Mouse (Mus musculus): ENCODE results near the gene Olfr373. TPM values are rescaled to one million over a fixed set of nuclear protein-coding genes. Genes with fewer than 3 reads are reported as not detected.

Olfr373 gene
- polyA plus RNA-seq, 2 experiments = not detected

DNA sequence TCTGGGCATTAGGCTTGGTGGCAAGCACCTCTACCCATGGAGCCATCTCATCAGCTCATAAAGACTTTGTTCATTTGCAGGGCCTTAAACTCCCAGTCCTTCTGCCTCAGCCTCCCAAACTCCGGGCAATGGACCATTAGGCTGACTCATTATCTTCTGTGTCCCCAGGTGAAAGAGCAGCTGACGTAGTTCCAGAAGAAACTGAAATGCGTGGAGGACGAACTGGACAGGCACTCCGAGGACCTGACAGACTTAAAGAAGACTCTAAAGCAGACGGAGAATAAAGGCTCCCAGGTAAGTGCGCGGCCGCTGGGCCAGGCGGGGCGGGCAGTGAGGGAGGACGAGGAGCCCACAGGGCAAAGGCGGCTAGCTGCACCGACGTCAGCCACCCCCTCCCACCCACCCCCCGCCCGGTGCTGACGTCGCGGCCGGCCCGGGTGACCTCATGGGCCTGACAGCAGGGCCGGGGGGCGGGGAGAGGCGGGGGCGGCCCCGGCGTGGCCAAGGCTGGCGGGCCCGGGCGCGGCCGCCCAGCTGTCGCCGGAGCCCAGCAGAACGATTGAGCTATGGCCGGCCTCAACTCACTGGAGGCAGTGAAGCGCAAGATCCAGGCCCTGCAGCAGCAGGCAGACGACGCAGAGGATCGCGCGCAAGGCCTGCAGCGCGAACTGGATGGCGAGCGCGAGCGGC, 51.9 kb downstream of the Olfr373 start, which contains the start of gene Tpm4:
TSS of gene Tpm4 (plus strand) at position 220 of the 690 bp plus-strand sequence.
- Histone ChIP-seq H3K9ac (ENCODE audit: low read depth, low read length, severe bottlenecking) (peak within 1 kb of the TSS; percentile 98), H3K9me3 (ENCODE audit: control insufficient read depth, low read length) (no peaks in the 10 kb centered on the region), H3K36me3 (ENCODE audit: control insufficient read depth, insufficient read depth, low read length) (peaks cover 19% of the 10 kb centered on the region), H3K4me3 (replicated peaks; ENCODE audit: low read length) (peak within 1 kb of the TSS; percentile 91), H3K4me2 (replicated peaks; ENCODE audit: low read depth, low read length, severe bottlenecking) (peak within 1 kb of the TSS; percentile 70), H3K27ac (replicated peaks; ENCODE audit: low read depth, low read length) (peak within 1 kb of the TSS; percentile 99), H3K4me1 (ENCODE audit: control insufficient read depth, insufficient read depth, low read length) (peaks cover 8% of the 10 kb centered on the region), H3K27me3 (ENCODE audit: control insufficient read depth, insufficient read depth, low read length) (no peaks in the 10 kb centered on the region)
- TF ChIP-seq POLR2A (IDR thresholded peaks at IDR 0.05; ENCODE audit: borderline replicate concordance, extremely low read depth, insufficient read depth, insufficient read length) = peak; percentile 79; the same call in 1 of the 2 replicates
- DNase-seq (ENCODE audit: low spot score) = peak; percentile 60
- ATAC-seq (ENCODE audit: low FRiP score, low read depth) = peak; percentile 85
- 1% methylated on average over 21 of the region's 49 CpGs for WGBS

DNA sequence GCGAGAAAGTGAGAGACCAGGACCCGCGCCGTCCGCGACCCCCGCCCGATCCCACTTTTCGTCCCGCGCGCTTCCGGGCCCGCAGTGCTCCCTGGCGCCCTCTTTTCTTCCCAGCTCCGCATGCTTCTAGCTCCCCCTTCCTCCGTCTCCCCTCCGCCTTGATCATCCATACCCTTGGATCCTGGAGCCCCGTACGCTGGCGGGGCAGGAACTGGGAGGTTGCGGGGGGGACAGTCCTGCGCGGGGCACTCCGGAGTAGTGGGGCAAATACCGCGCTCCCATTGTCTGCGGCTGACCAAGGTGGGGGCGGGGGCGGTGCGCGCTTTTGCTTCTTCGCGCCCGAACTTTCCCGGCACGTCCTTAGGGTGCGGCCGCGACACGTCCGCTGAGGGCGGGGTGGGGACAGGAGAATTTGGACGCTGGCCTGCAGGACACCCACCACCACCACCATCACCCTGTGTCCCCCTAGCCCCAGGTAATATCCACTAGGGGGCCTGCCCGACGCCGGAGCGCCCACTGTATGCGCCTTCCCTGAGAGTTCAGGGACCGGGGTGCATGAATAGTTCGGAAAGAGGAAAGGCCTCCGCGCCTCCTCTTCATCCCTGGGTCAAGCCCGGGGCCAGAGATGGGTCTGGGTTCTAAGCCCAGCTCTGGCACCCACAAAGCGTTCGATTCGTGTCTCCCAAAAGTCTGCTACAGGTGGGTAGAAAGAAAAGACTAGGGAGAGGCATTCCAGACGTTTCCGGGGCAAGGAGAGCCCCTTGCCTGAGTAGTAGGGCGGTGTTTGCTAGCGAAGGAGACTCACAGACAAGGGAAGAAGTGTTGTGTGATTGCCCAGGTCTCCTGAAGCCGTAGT, 52.7 kb downstream of the Olfr373 start:
- Histone ChIP-seq H3K9me3 (ENCODE audit: control insufficient read depth, low read length) (no peaks in the 10 kb centered on the region), H3K4me2 (replicated peaks; ENCODE audit: low read depth, low read length, severe bottlenecking) (peak overlapping the region; percentile 70), H3K27me3 (ENCODE audit: control insufficient read depth, insufficient read depth, low read length) (no peaks in the 10 kb centered on the region), H3K27ac (replicated peaks; ENCODE audit: low read depth, low read length) (peak overlapping the region; percentile 99), H3K4me3 (replicated peaks; ENCODE audit: low read length) (peak overlapping the region; percentile 91), H3K4me1 (ENCODE audit: control insufficient read depth, insufficient read depth, low read length) (peaks cover 8% of the 10 kb centered on the region), H3K9ac (ENCODE audit: low read depth, low read length, severe bottlenecking) (peak overlapping the region; percentile 98), H3K36me3 (ENCODE audit: control insufficient read depth, insufficient read depth, low read length) (peaks cover 27% of the 10 kb centered on the region)
- ATAC-seq (ENCODE audit: low FRiP score, low read depth) (peak; percentile 36), DNase-seq (ENCODE audit: low spot score) (peak; percentile 61)
- 1% methylated on average over 48 of the region's 62 CpGs for WGBS
- TF ChIP-seq POLR2A (IDR thresholded peaks at IDR 0.05; ENCODE audit: borderline replicate concordance, extremely low read depth, insufficient read depth, insufficient read length) = no peak

DNA sequence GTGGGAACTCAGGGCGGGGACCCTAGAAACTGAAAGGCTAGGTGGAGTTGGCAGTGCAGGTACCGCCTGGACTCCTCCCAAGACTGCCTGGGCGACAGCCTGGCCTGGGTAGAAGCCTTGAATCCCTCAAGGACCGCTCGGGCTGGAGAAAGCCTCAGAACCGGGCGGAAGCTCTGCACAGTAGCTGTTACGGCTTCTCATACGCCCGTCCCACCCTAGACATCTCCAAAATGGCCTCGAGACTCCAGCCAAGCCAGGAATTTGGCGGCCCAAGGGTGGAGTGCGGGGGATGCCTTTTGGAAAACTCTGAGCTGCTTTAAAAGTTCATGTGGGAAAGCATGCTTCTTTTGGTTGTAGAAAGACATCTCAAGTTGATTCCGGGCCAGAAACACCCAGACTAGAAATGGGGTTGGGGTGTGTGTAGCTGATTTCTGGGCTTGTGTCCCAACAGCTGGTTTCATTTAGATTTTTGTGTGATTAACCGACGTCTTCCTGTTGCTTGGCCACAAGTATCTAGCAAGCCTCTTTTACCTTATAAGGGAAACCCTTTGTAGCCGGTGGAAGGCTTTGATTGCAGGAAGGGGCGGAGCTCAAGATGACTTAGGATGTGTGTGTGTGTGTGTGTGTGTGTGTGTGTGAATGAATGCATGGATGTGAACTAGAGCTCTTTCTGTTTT, 53.5 kb downstream of the Olfr373 start:
- peaks cover 34% of the 10 kb centered on the region for H3K36me3 ChIP-seq (ENCODE audit: control insufficient read depth, insufficient read depth, low read length)
- WGBS = under 1% methylated on average over 18 of the region's 18 CpGs
- peak overlapping the region; percentile 91 for H3K4me3 ChIP-seq (replicated peaks; ENCODE audit: low read length)
- no peaks in the 10 kb centered on the region for H3K9me3 ChIP-seq (ENCODE audit: control insufficient read depth, low read length)
- H3K4me2 ChIP-seq (replicated peaks; ENCODE audit: low read depth, low read length, severe bottlenecking) = peak overlapping the region; percentile 70
- H3K9ac ChIP-seq (ENCODE audit: low read depth, low read length, severe bottlenecking) = peak overlapping the region; percentile 98
- H3K4me1 ChIP-seq (ENCODE audit: control insufficient read depth, insufficient read depth, low read length) = peaks cover 8% of the 10 kb centered on the region
- ATAC-seq (ENCODE audit: low FRiP score, low read depth) (peak; percentile 81), DNase-seq (ENCODE audit: low spot score) (peak; percentile 95)
- peak overlapping the region; percentile 99 for H3K27ac ChIP-seq (replicated peaks; ENCODE audit: low read depth, low read length)
- peak; percentile 59; the same call in 1 of the 2 replicates for TF ChIP-seq POLR2A (IDR thresholded peaks at IDR 0.05; ENCODE audit: borderline replicate concordance, extremely low read depth, insufficient read depth, insufficient read length)
- H3K27me3 ChIP-seq (ENCODE audit: control insufficient read depth, insufficient read depth, low read length) = no peaks in the 10 kb centered on the region

DNA sequence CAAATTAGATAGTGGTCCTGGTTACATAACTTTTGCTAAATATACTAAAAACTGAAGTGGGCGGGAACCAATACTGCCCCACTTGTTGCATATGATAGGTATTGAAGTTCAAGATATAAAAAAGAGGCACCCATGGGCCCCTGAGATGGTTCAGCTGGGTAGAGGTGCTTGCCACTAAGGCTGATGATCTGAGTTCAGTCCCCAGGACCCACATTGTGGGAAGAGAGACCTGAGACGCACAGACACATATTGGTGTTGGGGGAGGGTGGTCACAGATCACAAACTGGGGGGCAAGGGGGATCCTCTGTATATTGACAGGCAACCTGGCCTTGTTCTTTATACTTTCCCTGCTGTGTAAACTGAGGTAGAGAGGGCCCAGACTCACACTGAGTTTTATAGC, 54.5 kb downstream of the Olfr373 start:
- no peak for TF ChIP-seq POLR2A (IDR thresholded peaks at IDR 0.05; ENCODE audit: borderline replicate concordance, extremely low read depth, insufficient read depth, insufficient read length)
- peaks cover 44% of the 10 kb centered on the region for H3K36me3 ChIP-seq (ENCODE audit: control insufficient read depth, insufficient read depth, low read length)
- H3K4me1 ChIP-seq (ENCODE audit: control insufficient read depth, insufficient read depth, low read length) = peaks cover 8% of the 10 kb centered on the region
- no peak for DNase-seq (ENCODE audit: low spot score)
- WGBS = 78% methylated on average over 2 of the region's 2 CpGs
- peak overlapping the region; percentile 91; the same call in 1 of the 2 replicates for H3K4me3 ChIP-seq (replicated peaks; ENCODE audit: low read length)
- no peaks in the 10 kb centered on the region for H3K9me3 ChIP-seq (ENCODE audit: control insufficient read depth, low read length)
- H3K27ac ChIP-seq (replicated peaks; ENCODE audit: low read depth, low read length) = peak overlapping the region; percentile 99; the same call in 1 of the 2 replicates
- no peak overlapping the region for H3K9ac ChIP-seq (ENCODE audit: low read depth, low read length, severe bottlenecking)
- ATAC-seq (ENCODE audit: low FRiP score, low read depth) = no peak
- H3K27me3 ChIP-seq (ENCODE audit: control insufficient read depth, insufficient read depth, low read length) = no peaks in the 10 kb centered on the region
- peak overlapping the region; percentile 70; the same call in 1 of the 2 replicates for H3K4me2 ChIP-seq (replicated peaks; ENCODE audit: low read depth, low read length, severe bottlenecking)

DNA sequence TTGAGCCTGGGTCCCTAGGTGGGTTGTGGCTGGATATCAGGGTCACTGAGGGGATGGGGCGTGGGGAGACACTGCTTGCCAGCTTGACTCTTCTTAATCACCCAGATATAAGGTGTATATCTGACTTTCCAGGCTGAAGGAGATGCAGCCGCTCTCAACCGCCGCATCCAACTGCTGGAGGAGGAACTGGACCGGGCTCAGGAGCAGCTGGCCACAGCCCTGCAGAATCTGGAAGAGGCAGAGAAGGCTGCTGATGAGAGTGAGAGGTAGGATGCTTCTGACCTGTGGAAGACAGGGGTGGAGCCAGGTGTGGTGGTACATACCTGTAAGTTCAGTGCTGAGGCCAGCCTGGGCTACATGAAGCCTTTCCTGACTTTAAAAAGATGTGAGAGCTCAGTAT, 55.5 kb downstream of the Olfr373 start:
- 96% methylated on average over 5 of the region's 5 CpGs for WGBS
- no peak for ATAC-seq (ENCODE audit: low FRiP score, low read depth)
- Histone ChIP-seq H3K4me3 (replicated peaks; ENCODE audit: low read length) (no peak overlapping the region), H3K9ac (ENCODE audit: low read depth, low read length, severe bottlenecking) (no peak overlapping the region), H3K27me3 (ENCODE audit: control insufficient read depth, insufficient read depth, low read length) (no peaks in the 10 kb centered on the region), H3K36me3 (ENCODE audit: control insufficient read depth, insufficient read depth, low read length) (peaks cover 55% of the 10 kb centered on the region), H3K4me2 (replicated peaks; ENCODE audit: low read depth, low read length, severe bottlenecking) (no peak overlapping the region), H3K9me3 (ENCODE audit: control insufficient read depth, low read length) (no peaks in the 10 kb centered on the region), H3K27ac (replicated peaks; ENCODE audit: low read depth, low read length) (no peak overlapping the region), H3K4me1 (ENCODE audit: control insufficient read depth, insufficient read depth, low read length) (peaks cover 8% of the 10 kb centered on the region)
- no peak for DNase-seq (ENCODE audit: low spot score)
- no peak for TF ChIP-seq POLR2A (IDR thresholded peaks at IDR 0.05; ENCODE audit: borderline replicate concordance, extremely low read depth, insufficient read depth, insufficient read length)

All from limb, embryonic 14.5 days (tissue).